Mouse (Mus musculus): Measurements from ENCODE around the gene B3gnt6. TPM values are rescaled to one million over a fixed set of nuclear protein-coding genes. Genes with fewer than 3 reads are reported as not detected.
A peak's percentile ranks its signal among the peaks of the same experiment; 100 is the strongest.

The B3gnt6 gene
- total RNA-seq (2014; fragmentation: Nextera tagmentation) (0.58 TPM in 1 of 2 replicates, not detected in the other), total RNA-seq (2017) (not detected in 2 replicates)

DNA sequence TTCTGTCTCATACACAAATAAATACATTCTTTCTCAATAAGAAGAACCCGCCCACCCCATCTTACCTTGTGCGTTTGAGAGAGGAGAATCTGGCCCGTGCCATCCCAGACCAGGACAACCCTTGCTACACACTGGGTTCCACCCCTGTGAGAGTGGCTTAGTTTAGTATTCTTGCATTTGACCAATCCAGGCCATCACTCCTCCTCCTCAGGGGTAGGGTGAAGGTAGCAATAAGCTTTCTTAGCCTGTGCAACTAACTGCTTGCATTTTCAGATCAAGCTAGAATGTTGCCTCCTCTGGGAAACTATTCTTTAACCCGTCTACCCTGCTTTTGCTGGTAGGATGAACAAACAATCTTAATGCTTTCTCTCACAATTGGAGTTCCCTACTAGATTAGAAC, at the start of gene B3gnt6:
TSS of gene B3gnt6 (minus strand) at position 101 of the 400 bp plus-strand sequence.
- ATAC-seq (replicated peaks; ENCODE audit: poor library complexity, severe bottlenecking), result no peak

DNA sequence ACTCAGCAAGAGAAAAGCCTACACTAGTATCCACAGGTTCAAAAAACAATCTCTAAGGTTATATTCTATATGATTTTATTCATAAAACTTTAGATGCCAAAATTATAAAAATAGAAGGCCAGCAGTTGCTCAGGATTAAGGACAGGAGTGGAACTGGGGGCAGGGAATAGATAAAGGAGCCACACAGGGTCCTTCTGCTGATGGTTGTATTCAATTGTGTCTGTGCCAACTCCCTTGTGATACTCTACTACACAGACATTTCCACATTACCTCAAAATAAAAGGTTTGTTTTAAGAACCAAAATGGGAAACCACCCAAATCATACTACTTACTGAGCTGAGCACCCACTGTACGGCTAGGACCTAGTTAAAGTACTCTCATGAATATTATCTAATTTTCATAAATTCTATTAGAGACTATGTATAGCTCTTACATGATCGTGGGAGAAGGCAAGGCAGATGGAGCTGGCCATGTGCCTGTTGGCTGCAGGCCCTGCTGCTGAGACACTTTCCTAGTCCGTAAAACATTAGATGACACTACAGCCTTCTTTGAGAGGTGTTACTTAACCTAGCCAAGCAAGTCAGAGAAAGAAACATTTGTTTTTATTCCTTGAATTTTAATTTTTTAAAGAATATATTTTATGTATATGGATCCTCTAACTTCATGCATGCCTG, 37.5 kb upstream of the B3gnt6 start:
- ATAC-seq (replicated peaks; ENCODE audit: poor library complexity, severe bottlenecking), result no peak

DNA sequence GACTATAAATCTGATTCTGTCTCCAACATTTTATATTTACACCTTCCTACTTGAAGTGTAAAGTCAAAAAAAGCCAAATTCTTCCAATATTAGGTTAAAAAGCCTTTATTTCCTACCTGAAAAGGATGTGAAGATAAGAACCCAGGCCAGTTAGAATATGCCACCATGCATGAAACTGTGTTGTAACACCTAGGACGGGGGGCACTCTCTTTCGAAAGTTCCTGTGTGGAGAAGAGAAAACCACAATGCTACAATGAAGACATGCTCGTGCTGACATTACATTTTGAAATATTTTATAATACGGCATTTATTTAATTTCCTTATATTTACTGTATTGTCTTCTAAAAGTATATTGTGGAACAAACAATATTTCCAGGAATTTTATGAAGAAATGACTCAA, 24.5 kb upstream of the B3gnt6 start:
- peak; percentile 95 for ATAC-seq (replicated peaks; ENCODE audit: poor library complexity, severe bottlenecking)

DNA sequence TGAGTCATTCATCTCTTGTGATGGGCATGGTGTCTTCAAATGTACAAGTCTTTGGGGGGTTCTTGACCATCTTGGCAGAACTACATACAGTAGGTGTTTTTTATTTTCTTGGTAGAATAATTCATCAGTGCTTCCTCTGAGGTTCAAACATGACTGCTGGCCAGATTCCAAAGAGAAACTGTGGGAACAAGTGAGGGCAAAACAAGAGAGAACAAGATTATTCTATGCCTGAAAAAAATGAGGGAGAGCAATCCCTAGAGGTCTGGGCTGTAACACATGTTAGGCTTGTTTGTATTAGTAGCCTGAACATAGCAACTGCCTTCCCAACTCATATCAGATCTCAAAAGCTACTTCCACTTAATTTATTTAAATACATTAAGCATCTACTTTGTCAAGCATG, 17.4 kb upstream of the B3gnt6 start:
- no peak for ATAC-seq (replicated peaks; ENCODE audit: poor library complexity, severe bottlenecking)

DNA sequence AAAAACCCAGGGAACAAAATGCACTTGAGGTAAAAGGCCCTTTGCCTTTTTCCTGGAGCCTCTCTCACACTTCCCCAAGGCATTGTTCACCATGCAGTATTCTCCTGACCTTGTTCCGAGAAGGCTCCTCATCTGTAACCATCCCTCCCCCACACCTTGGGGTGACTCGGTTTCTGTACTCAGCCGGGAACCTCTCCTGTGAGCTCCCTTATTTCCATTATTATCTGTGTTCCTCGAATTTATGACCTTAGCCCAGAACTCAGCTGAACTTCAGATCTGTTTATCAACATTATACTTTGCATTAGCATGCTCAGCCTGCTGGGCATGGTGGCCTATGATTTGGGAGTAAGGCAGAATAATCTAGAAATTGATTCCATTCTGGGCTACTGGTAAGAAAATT, 3.7 kb upstream of the B3gnt6 start:
- ATAC-seq (replicated peaks; ENCODE audit: poor library complexity, severe bottlenecking), result no peak

DNA sequence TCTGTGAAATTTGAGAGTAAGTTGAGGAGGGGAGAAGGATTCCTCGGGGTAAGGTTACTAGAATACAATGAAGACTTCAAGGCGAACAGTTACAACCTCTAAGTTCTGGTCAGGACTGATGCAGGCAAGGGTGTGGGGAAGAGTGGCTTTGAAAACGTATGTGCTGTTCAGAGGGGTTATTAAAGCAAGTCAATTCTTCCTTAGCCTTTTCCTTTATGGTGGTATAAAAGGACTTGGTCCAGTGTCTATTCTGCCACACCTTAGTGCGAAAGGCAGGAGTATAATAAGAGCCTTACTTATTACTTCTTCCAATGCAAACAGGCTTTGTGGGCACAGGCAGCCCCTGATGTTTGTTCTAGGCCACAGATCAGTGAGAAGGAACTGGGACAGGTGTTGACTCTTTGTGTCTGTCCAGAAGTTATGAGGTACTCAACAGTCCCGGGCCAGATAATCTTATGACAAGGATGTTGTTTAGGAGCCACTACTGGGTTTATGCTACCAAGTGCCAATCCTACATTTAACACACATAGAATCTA, 2.3 kb upstream of the B3gnt6 start:
- no peak for ATAC-seq (replicated peaks; ENCODE audit: poor library complexity, severe bottlenecking)

DNA sequence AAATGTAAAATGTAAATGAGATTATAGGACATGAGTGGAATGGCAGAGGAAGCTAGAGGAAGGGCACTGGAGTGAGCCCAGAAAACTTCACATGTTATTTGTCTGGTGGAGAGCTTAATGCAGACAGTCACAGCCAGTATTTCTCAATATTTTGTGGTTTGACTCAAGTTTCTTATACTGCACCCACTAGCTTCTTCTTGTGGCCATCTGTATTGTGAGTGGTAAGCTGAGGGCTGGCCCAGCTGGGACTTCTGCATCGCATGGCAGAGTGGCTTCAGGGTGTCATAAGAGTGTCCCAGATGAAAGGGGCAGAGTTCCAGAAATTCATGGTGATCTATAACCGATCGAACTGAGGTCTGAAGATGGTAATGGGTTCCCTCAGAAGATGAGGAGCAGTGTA, 1.1 kb upstream of the B3gnt6 start:
- peak; percentile 95 for ATAC-seq (replicated peaks; ENCODE audit: poor library complexity, severe bottlenecking)

DNA sequence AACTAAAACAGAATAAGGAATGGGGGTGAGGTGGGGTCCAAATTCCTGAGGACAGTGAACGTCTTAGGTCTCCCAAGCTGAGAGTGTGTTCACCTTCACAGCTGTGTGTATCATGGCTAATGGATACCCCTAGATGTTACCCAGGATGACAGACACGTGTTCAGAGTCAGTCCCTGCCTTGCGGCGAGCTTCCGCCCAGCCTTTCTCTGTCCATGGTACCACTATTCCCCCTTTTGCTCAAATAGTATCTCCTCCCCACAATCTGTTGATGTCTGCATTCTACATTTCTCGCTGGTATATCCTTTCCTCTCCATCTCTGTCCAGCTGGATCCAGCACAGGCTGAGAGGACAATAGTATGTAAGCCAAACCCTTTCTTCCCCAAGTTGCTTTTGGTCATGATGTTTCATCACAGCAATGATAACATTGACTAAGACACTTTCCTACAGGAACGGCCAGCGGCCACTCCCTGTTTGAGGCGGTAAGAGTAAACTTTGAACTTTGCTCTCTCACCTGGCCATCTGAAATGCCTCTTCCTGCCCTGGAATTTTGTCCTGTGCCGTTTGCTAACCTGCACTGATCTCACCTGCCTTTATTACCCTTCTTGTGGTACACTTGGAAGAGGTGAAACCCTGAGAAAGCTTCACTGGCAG, 4.0 kb downstream of the B3gnt6 start:
- no peak for ATAC-seq (replicated peaks; ENCODE audit: poor library complexity, severe bottlenecking)

DNA sequence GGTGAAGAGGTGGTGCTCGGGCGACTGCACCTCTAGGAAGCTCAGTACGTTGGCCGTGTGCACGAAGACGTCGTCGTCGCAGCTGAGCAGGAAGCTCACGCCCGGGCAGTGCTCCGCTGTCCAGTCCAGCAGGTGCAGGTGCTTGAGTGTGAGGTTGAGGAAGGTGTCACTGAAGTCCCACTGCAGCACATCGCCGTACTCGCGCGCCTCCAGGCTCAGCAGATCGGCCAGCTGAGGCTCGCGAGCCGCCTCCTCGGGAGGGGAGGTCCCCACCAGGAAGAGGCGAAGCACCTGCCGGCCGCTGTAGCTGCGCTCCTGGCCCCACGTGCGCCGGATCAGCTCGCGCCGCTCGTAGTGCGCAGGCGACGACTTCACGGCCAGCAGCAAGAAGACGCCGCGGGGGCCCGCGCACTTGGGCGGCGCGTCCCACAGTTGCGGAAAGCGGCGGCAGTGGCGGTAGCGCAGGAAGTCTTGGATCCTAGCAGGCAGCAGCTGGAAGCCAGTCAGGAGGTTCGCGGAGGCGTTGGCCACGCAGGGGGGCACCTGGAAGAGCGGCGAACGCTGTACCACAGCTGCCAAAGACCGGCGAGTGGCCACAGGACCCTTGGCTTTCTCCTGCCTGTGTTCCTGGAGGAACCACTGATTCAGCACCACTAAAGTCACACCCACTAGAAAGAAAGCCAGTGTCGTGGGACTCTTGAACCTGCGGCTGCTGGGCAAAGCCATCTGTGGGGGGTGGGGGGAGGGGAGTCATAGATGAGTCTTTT, 5.1 kb downstream of the B3gnt6 start:
- ATAC-seq (replicated peaks; ENCODE audit: poor library complexity, severe bottlenecking), result peak; percentile 43

DNA sequence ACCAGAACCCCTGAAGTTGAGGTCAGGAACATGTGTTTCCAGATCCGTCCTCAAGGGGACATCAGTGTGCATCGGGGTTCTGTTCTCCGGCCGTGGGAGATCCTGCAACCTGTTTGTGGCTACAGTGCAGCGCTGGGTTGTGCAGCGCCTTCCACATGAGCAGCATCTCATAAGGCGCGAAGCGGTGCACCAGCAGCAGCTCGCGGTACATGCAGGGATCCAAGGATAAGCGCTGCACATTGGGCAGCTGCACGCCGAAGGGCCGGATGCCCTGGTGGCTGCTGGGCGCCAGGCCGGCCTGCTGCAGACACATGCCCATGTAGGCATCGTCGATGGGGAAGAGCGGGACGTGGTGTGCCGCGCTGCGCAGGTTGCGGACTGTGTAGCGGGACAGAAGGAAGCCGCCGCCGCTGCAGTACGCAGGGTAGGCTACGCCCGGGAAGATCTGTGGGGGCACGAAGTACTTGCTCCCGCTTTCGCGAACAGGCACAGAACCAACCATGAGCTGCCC, 5.7 kb downstream of the B3gnt6 start:
- peak; percentile 66 for ATAC-seq (replicated peaks; ENCODE audit: poor library complexity, severe bottlenecking)

DNA sequence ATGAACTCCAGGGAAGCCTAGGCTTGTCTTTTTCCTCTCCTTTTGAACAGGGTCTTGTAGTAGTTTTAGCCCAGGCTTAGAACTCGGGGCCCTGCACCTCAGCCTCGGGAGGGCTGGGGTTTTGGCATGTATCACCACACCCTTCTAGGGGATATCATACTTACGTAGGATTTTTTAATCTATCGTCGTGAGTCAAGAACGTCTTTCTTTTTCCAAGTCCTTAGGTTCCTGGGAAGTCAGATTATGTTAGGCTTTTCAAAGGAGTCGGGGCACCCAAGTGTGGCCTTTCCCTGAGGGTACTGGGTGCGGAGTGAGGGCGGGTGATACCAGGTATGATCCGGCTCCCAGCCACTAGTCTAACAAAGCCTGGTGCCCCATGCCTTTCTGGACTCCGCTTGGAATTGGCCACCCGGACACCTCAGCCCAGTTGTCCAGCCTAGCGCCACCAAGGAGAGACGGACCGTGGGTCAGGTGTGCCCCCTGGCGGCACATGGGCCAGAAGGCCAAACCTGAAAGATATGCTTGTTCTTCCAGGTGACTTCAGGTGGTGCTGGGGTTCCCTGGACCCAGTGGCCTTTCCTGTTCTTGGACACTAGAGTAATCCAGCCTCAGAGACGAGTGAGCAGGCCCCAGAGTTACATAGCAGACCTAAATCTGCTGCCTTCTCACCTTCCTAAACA, 7.6 kb downstream of the B3gnt6 start:
- ATAC-seq (replicated peaks; ENCODE audit: poor library complexity, severe bottlenecking), result no peak

DNA sequence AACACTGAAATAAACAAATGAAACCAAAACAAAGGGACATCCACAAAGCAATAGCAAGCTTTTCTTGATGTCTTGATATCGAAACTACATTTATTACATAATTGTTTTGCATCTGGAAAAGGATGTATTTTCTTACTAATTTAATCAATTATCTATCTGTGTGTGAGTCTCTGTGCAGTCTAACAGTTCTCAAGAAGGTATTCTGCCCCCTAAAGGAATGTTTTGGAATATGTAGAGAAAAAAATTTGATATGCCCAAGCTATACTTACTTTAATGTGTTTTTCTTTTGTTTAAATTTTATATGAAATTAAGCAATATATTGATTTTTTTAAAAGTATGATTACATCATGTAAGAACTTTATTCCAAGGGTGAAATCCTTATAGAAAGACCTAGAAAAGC, 8.7 kb downstream of the B3gnt6 start:
- ATAC-seq (replicated peaks; ENCODE audit: poor library complexity, severe bottlenecking), result no peak

DNA sequence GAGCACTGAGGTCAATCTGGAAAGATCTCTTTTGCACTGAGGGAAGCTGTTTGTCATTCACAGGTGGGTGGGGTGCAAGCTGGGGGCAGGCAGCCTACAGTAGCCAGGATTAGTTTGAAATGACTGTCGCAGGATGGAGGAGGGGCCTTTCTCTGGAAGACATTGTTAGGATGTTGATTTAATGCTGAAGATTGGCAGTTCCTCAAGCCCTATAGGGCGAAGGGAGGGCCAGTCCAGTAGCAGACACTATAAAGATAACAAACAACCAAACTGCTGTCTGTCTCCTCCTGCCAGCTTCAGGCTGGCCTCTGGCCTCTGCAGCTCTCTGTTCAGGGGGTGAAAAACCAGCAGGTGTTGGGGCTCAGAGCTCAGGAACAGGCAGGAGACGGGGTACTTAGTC, 9.5 kb downstream of the B3gnt6 start:
- no peak for ATAC-seq (replicated peaks; ENCODE audit: poor library complexity, severe bottlenecking)

DNA sequence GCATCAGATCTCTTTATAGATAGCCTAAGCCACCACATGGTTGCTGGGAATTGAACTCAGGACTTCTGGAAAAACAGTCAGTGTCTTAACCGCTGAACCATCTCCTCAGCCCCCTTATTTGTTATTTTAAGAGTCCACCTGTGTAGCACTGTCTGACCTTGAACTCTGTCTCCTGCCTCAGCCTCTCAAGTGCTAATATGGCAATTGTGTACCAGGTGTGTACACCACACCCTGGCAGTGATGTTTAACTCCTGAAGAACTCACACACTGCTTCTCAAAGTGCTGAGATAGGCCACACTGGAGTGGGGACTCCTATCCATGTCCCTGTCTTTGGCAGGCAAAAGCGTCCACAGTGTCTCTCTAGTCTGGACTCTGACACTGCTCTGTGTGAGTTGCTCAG, 10.6 kb downstream of the B3gnt6 start:
- ATAC-seq (replicated peaks; ENCODE audit: poor library complexity, severe bottlenecking), result no peak

DNA sequence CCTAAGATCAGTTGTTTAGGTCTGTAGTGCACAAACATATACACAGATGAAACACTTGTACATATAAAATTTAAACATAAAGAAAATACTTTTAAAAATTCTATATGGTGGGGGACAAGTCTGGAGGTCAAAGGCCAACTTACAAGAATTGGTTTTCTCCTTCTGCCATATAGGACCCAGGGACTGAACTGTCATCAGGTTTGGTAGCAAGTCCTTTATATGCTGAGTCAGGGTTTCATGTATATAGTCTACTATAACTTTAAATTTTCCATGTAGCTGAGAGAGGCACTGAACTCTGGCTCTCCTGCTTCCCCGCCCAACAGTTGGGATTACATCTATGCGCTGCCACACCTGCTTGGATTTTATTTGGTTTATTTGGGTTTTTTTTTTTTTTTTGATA, 11.0 kb downstream of the B3gnt6 start:
- ATAC-seq (replicated peaks; ENCODE audit: poor library complexity, severe bottlenecking), result no peak

DNA sequence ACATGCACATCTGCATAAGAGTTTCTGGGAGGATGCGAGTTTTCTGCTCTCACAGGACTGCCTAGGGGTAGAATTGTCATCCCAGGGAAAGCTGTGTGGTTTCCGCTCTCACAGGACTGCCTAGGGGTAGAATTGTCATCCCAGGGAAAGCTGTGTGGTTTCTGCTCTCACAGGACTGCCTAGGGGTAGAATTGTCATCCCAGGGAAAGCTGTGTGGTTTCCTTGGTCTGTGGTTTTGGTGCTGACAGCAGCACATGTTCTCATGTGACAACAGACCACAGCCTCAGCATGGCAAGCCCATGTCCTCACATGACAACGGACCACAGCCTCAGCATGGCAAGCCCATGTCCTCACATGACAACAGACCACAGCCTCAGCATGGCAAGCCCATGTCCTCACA, 11.9 kb downstream of the B3gnt6 start:
- peak; percentile 93 for ATAC-seq (replicated peaks; ENCODE audit: poor library complexity, severe bottlenecking)

DNA sequence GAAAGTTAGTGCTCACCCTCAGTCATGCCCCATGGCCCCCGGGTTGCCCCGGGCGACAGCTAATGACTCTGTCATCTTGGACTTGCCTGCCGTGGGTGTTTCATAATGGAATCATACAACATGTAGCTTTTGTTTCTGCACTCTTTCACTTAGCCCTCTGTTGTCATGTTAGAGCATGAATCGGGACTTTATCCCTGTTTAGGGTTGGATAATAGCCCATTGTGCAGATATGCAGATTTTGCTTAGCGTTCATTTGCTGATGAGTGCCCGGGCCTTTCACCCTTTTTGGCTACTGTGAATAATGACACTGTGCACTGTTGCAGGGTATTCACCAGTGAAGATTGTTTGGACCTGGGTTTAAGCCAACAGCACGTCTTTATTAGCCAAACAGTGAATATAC, 12.6 kb downstream of the B3gnt6 start:
- no peak for ATAC-seq (replicated peaks; ENCODE audit: poor library complexity, severe bottlenecking)

DNA sequence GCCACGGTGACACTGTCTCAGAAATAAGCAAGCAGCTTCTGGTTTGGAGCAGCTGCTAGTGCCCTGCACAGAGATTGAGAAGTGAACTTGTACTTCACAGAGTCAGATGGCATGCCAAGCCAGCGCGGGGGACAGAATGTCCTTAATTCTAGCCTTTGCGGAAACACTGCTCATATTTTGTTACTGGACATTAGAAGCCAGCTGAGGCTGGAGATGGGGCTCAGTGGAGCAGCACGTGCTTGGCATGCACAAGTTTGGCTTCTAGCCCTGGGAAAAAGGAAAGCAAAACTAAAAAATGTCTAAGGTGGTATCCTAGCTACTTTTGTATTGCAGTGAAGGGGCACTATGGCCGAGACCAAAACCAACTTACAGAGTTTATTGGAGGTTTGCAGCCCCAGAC, 14.0 kb downstream of the B3gnt6 start:
- no peak for ATAC-seq (replicated peaks; ENCODE audit: poor library complexity, severe bottlenecking)

DNA sequence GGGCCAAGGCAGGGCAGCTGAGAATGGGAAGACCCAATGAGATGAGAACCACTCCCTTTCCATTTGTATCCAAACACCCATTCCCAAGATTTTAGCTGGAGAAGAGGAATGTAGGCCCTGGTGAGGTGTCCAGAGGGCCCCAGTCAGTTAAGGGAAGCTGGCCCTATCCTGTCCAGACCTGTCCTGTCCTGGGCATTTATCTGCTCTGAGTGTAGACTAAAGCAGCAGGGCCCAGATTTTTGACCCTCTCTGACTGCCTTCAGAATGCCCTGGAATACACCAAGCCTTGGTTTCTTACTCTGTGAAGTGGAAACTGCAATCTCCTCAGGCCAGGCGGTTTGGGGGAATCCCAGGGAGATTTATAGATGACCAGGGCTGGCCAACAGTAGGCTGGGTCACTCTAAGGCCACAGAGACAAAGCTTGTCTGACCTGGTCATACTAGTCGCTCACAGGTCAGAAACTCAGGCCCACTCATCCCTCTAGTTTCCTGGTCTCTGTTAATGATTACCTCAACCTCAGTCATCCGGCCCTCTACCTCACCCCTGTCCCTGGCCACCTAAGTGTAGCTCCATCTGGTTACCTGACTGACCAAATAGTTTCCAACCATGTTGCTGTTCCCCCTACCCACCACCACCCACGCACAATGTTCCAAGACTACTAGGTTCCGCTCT, 20.6 kb downstream of the B3gnt6 start:
- ATAC-seq (replicated peaks; ENCODE audit: poor library complexity, severe bottlenecking), result no peak
